Mouse (Mus musculus) cortical plate, adult 2 months (tissue): ENCODE results near the gene Cyp4f18. TPM values are rescaled to one million over a fixed set of nuclear protein-coding genes. Genes with fewer than 3 reads are reported as not detected.
A peak's percentile ranks its signal among the peaks of the same experiment; 100 is the strongest.

ENCODE experiments used
- H3K27ac ChIP-seq: fragments of 200-500 bp; 2 replicates; pipeline ENCODE4 v1.5.1; 2012; ENCODE audit warnings: low read length, control low read depth, inconsistent platforms; ENCODE audit not compliant: insufficient read depth
- H3K4me1 ChIP-seq: fragments of 200-500 bp; 2 replicates; pipeline ENCODE4 v1.6.1; 2011; ENCODE audit warnings: low read length; ENCODE audit not compliant: control insufficient read depth, insufficient read depth
- H3K4me3 ChIP-seq: fragments of 200-500 bp; 2 replicates; pipeline ENCODE4 v1.5.1; 2011; ENCODE audit warnings: mild to moderate bottlenecking, low read length, control low read depth; ENCODE audit not compliant: insufficient read depth
- CTCF ChIP-seq: fragments of 200-500 bp; IDR thresholded peaks from 2 replicates; pipeline ENCODE4 v1.5.1; 2011; ENCODE audit warnings: mild to moderate bottlenecking, control low read depth, low read length; ENCODE audit not compliant: insufficient read depth; ENCODE audit errors: extremely low read depth
- POLR2A ChIP-seq: fragments of 200-500 bp; IDR thresholded peaks from 2 replicates; pipeline ENCODE4 v1.6.1; 2011; ENCODE audit warnings: mild to moderate bottlenecking, low read length, control low read depth; ENCODE audit not compliant: insufficient read depth; ENCODE audit errors: extremely low read depth
- polyA plus RNA-seq: library from polyadenylated mRNA; depleted of rRNA; stranded (reverse); fragments of >200 nt; gene quantifications from 2 replicates; pipeline ENCODE4 v1.2.3, GENCODE M21; 2012

Cyp4f18 gene
- polyA plus RNA-seq, 1 experiment = 0.17 TPM

DNA sequence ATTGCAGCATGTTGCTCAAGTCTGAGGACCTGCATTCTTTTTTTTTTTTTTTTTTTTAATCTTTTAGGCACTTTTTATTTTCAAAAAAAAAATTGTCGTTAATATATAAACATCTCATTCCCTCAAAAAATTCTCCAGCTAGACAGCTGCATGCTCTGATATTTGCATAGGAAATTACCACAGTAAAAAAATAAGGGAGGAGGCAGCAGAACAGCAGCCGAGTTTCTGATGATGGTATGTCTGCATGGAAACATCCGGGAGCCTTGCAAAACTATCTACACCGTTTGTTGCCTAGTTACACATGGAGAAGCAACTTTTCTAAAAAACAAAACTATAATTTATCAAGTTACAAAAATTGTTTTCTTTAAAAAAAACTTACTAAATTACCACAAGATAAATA, 28.0 kb downstream of the Cyp4f18 start:
- no peak overlapping the region for H3K4me3 ChIP-seq
- H3K27ac ChIP-seq = no peak overlapping the region
- no peaks in the 10 kb centered on the region for H3K4me1 ChIP-seq
- TF ChIP-seq CTCF = no peak
- TF ChIP-seq POLR2A = no peak

DNA sequence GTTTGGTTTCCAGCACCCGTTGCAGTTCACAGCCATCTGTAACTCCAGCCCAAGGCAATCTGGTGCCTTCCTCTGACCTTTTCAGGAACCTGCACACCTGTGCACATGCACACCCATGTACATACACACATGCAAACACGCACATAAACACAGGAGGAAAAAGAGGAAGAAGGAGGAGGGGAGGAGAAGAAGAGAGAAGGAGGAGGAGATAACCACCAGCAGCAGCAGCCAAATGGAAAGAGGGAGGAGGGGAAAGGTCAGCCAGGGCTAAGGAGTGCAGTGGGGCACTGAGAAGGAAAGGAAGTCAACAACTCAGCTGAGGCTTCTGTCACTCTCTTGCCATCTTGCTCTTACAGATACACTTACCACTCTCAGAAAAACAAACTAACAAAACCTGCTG, 28.4 kb downstream of the Cyp4f18 start:
- no peaks in the 10 kb centered on the region for H3K4me1 ChIP-seq
- TF ChIP-seq CTCF (no peak), POLR2A (no peak)
- no peak overlapping the region for H3K27ac ChIP-seq
- no peak overlapping the region for H3K4me3 ChIP-seq

DNA sequence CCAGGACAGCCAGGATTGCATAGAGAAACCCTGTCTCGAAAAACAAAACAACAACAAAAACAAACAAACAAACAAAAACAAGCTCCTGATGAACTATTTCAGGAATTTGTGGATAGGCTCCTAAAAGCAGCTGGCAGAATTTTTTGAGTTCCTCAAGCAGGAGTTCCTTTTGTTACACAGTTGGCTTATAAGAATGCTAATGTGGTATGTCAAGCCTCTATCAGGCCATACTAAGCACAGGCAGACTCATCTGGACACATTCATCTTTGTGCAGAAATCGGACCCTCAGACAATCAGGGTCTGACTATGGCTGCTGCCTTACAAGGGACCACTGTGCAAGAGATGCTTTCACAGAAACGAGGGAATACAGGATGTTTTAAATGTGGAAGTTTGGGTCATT, 35.2 kb downstream of the Cyp4f18 start:
- H3K27ac ChIP-seq = no peak overlapping the region
- TF ChIP-seq POLR2A = no peak
- no peak for TF ChIP-seq CTCF
- H3K4me1 ChIP-seq = no peaks in the 10 kb centered on the region

DNA sequence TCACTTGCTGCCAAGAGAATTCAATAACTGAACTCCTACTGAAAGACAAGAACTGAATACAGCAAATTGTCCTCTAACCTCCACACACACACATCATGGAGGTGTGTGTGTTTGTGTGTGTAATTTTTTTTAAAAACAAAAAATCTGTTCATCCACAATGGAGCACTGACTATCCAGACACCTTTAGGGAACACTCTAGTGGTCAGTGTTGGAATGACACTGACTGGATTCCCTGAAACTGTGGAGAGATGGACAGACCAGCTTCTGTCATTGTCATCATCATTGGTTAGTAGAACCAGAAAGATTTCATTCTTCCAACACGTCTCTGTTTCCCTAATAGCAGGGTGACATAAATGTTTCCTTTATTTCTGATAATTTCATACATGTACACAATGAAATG, 37.5 kb downstream of the Cyp4f18 start:
- TF ChIP-seq CTCF = peak; percentile 47; the same call in 1 of the 2 replicates
- TF ChIP-seq POLR2A = no peak
- H3K27ac ChIP-seq = no peak overlapping the region
- no peak overlapping the region for H3K4me3 ChIP-seq
- H3K4me1 ChIP-seq = no peaks in the 10 kb centered on the region

More for the DNA sequence above, 35.2 kb downstream of the Cyp4f18 start:
- H3K4me3 ChIP-seq = no peak overlapping the region

DNA sequence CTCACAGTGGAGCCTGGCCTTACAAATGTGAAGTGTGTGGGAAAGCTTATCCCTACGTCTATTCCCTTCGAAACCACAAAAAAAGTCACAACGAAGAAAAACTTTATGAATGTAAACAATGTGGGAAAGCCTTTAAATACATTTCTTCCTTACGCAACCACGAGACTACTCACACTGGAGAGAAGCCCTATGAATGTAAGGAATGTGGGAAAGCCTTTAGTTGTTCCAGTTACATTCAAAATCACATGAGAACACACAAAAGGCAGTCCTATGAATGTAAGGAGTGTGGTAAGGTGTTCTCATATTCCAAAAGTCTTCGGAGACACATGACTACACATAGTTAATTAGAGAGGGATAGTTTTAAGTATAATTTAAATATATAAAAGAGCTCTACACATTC, 40.8 kb downstream of the Cyp4f18 start:
- no peak overlapping the region for H3K4me3 ChIP-seq
- no peaks in the 10 kb centered on the region for H3K4me1 ChIP-seq
- TF ChIP-seq POLR2A (no peak), CTCF (no peak)
- no peak overlapping the region for H3K27ac ChIP-seq

DNA sequence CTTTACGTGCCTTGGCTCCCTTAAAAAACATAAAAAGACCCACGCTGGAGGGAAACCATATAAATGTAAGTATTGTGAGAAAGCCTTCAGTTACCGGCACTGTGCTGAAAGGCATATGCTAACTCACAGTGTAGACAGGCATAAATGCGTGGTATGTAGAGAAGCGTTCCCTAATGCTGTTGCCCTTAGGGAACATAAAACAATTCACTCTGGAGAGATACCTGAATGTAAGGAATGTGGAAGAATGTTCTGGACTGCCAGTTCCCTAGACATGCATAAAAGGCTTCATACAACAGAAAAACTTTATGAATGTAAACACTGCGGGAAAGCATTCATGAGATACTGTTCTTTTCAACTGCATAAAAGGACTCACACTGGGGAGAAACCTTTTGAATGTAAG, 41.3 kb downstream of the Cyp4f18 start:
- H3K4me1 ChIP-seq = no peaks in the 10 kb centered on the region
- no peak overlapping the region for H3K4me3 ChIP-seq
- no peak overlapping the region for H3K27ac ChIP-seq
- TF ChIP-seq CTCF = no peak
- TF ChIP-seq POLR2A = no peak

DNA sequence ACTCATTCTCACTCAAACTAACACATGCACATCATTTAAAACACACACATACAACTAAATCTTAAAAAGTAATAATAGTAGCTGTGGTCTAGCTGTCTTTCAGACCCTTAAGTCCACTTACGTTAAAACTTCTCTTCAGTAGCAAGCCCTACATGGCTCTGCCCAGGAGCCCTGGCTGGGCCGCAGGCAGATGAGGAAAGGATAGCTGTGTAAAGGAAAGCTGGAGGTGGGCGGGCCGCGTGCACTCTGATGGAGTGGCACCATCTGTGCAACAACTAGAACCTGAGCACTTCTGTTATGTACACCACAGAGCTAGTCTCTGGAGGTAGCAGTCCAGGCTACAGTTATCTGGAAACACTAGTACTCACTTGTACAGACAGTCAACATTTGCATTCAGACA, 42.2 kb downstream of the Cyp4f18 start:
- H3K4me3 ChIP-seq = no peak overlapping the region
- H3K27ac ChIP-seq = no peak overlapping the region

DNA sequence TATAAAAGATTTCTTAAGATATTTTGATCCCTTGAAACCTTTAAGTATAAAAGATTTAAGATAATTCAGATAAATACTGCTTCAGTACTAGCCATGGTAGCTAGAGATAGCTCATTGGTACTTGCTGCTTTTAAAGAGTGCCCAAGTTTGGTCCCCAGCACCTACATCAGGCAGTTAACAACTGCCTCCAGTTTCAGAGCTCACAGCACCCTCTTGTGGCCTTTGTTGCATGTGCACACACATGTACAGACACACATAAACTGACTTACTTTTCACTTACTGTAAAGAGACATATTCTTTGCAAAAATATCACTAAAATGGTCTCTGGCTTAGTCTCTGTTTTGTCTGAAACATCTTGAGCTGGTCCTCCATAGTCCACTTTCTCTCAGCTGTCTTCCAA, 43.0 kb downstream of the Cyp4f18 start:
- Histone ChIP-seq H3K4me1 (no peaks in the 10 kb centered on the region), H3K27ac (no peak overlapping the region), H3K4me3 (no peak overlapping the region)
- TF ChIP-seq POLR2A = no peak
- TF ChIP-seq CTCF = no peak

More for the DNA sequence above, 42.2 kb downstream of the Cyp4f18 start:
- TF ChIP-seq POLR2A (no peak), CTCF (no peak)
- no peaks in the 10 kb centered on the region for H3K4me1 ChIP-seq

DNA sequence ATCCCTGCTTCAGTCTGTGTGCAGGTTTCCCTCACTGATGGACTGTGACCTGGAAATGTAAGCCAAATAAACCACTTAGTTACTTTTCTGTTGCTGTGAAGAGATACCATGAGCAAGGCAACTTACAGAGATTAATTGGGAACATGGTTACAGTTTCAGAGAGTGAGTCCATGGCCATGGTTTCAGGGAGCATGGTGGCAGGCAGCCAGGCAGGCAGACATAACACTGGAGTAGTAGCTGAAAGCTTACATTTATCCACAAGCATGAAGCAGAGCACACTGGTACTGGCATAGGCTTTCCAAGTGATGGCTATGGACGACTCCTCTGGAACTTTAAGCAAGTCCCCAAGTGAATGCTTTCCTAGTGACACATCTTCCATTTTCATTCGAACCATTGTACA, 44.3 kb downstream of the Cyp4f18 start:
- TF ChIP-seq CTCF (no peak), POLR2A (no peak)
- no peak overlapping the region for H3K4me3 ChIP-seq
- no peak overlapping the region for H3K27ac ChIP-seq
- no peaks in the 10 kb centered on the region for H3K4me1 ChIP-seq

DNA sequence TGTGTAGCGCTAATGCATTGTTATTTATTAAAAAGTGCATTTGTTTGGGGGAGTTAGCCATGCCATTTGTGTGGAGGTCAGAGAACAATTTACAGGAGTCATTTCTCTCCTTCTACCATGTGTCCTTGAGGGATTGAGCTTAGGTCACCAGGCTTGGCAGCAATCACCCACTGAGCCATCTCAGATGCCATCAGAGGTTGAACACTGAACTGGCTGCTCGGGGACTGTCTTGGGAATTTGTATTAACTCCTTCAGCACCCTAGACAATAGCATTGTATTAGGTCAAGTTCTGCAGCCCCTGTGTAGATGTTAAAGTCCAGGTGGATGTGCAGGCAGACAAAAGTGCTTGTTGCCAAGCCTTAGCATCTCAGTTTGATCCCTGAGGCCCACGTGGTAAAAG, 45.4 kb downstream of the Cyp4f18 start:
- H3K4me1 ChIP-seq = no peaks in the 10 kb centered on the region
- H3K4me3 ChIP-seq = no peak overlapping the region
- no peak overlapping the region for H3K27ac ChIP-seq
- no peak for TF ChIP-seq POLR2A
- no peak for TF ChIP-seq CTCF

DNA sequence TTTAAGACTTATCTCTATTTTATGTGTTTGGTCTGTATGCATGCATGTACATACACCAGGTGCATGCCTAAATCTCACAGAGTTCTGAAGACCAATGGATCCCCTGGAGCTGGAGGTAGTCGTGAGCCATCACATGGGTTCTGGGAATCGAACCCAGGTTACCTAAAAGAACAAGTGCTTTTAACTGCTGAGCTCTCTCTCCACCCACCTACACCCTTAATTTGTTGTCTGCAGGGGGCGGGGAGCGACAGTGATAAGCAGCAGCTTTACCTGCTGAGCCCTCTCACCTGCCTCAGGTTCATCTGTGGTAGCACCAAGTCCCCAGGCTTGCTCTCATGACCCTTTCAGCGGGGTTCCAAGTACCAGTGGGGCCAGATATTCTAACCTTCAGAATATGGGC, 47.6 kb downstream of the Cyp4f18 start:
- Histone ChIP-seq H3K4me1 (no peaks in the 10 kb centered on the region), H3K4me3 (no peak overlapping the region), H3K27ac (no peak overlapping the region)
- TF ChIP-seq CTCF = no peak
- no peak for TF ChIP-seq POLR2A

DNA sequence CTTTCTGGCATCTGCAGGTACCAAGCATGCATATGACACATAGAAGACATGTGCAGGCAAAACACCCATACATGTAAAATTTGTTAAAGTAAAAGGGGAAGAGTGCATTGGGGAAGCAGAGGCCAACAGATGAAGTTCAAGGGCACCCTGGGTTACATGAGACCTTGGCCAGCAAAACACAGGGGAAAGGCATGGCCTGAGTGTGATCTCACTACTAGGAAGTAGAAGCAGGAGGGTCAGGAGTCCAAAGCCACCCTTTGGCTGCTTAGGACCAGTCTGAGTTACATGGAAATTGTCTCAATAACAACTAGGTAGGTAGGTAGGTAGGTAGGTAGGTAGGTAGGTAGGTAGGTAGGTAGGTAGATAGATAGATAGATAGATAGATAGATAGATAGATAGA, 48.9 kb downstream of the Cyp4f18 start:
- TF ChIP-seq POLR2A = no peak
- no peak for TF ChIP-seq CTCF

More for the DNA sequence above, 48.9 kb downstream of the Cyp4f18 start:
- no peak overlapping the region for H3K27ac ChIP-seq
- H3K4me1 ChIP-seq = no peaks in the 10 kb centered on the region
- no peak overlapping the region for H3K4me3 ChIP-seq
